Mouse (Mus musculus): ENCODE data around the gene Ciita.

GRCm38 (mm10) chr16:10559991-10560390, 80.1 kb downstream of the Ciita start:
- TF ChIP-seq POLR2AphosphoS2 (IDR thresholded peaks at IDR 0.05; ENCODE audit: low read depth, low read length) (no peak), SIN3A (IDR thresholded peaks at IDR 0.05; ENCODE audit: low read length) (no peak), CTCF (conservative IDR thresholded peaks at IDR 0.05 in 1 of 2, IDR thresholded peaks at IDR 0.05 in 1 of 2; ENCODE audit: low read depth in 2 of 2, low read length in 2 of 2) (no peak), POLR2A (IDR thresholded peaks at IDR 0.05; ENCODE audit: low read depth, low read length) (no peak), MAFK (IDR thresholded peaks at IDR 0.05; ENCODE audit: insufficient replicate concordance, low read length) (no peak), USF1 (IDR thresholded peaks at IDR 0.05; ENCODE audit: low read depth, low read length) (no peak), MEF2A (IDR thresholded peaks at IDR 0.05; ENCODE audit: borderline replicate concordance, low read depth, low read length) (no peak)

Data from CH12.LX (cell line).